Mouse (Mus musculus): Measurements from ENCODE around the gene 1700029I15Rik. TPM values are rescaled to one million over a fixed set of nuclear protein-coding genes. Genes with fewer than 3 reads are reported as not detected.

The 1700029I15Rik gene
- polyA plus RNA-seq, 1 experiment from 2014 or later: 6.9 TPM

DNA sequence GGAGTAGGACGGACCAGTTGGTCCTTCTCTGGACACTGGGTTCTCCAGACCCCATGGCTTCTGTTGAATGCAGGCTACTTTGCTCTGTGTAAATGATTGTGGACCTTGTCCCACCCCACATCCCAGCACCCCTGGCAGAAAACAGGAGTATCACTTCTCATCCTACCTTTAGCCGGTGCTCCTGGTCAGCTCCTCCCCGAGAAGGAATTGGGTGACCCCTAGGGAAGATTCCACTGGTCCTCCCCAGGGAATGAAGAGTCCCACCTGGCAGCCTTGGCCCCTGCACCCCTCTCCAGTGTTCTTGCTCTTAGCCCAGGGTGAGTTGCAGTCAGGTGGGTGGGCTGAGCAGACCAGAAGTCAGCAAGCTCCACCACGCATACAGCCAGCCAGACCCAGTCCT lies 18.3 kb upstream of the 1700029I15Rik start:
- WGBS: 94% methylated on average over 4 of the region's 4 CpGs
- Histone ChIP-seq H3K27me3 (peaks cover 8% of the 10 kb centered on the region), H3K9me3 (no peaks in the 10 kb centered on the region), H3K27ac (no peak overlapping the region), H3K9ac (no peak overlapping the region), H3K4me1 (replicated peaks) (peaks cover 8% of the 10 kb centered on the region; the same call in 1 of the 2 replicates), H3K36me3 (peaks cover 53% of the 10 kb centered on the region), H3K4me2 (no peak overlapping the region), H3K4me3 (no peak overlapping the region)
- no peak for ATAC-seq (ENCODE audit: low FRiP score)

DNA sequence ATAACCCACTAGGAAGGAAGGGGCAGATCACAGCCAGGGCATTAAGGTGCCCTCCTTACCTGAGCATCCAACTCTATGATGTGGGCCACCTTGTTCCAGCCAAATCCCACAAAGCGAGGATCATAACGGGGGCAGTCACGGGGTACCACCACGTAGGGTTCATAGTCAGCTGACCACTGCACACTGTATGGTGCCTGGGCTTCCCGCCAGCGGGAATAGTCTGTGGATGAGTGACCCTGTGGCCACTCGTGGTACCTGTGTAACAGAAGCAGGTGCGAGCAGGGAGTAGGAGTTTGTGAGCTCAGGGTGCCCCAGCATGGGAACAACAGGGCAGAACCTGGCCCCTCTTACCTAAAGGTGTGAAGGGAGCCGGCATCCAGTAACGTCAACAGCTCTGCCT lies 16.8 kb upstream of the 1700029I15Rik start:
- Histone ChIP-seq H3K27me3 (peaks cover 23% of the 10 kb centered on the region), H3K4me2 (no peak overlapping the region), H3K9me3 (no peaks in the 10 kb centered on the region), H3K4me1 (replicated peaks) (peaks cover 8% of the 10 kb centered on the region), H3K36me3 (peaks cover 38% of the 10 kb centered on the region), H3K4me3 (no peak overlapping the region), H3K27ac (no peak overlapping the region), H3K9ac (no peak overlapping the region)
- 94% methylated on average over 10 of the region's 10 CpGs for WGBS
- no peak for ATAC-seq (ENCODE audit: low FRiP score)

DNA sequence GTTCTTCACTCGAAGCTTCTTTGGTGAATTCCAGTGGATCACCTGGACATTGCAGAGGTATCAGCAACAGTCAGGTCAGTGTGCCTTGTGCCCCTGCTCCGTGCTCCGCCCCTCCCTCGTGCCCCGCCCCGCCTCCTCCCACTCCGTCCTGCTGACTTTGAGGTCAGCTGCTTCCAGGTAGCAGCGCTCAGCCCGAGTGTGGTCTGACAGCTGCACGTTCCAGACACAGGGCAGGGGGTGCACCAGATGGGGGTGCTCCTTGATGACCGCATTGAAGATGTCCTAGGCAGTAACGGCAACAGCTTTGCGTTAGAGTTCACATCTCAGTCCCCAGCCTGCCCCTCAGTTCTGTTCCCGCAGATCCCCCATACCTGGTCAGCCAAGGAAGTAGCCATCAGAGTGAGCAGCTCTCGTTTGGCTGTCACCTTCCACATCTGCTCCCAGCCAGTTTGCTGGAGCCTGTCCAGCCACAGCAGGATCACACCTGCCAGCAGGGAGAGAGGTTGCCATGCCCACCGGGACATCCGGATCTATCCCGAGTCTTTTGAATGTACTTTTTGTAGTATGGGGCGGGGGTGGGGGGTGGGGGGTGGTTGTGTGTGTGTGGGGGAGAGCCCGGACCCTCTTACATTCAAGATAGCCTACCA lies 14.8 kb upstream of the 1700029I15Rik start:
- H3K9me3 ChIP-seq: no peaks in the 10 kb centered on the region
- H3K4me2 ChIP-seq: no peak overlapping the region
- 46% methylated on average over 20 of the region's 20 CpGs for WGBS
- no peak for ATAC-seq (ENCODE audit: low FRiP score)
- H3K9ac ChIP-seq: no peak overlapping the region
- H3K4me1 ChIP-seq (replicated peaks): peaks cover 27% of the 10 kb centered on the region
- H3K27me3 ChIP-seq: peaks cover 41% of the 10 kb centered on the region
- H3K4me3 ChIP-seq: no peak overlapping the region
- no peak overlapping the region for H3K27ac ChIP-seq
- H3K36me3 ChIP-seq: peaks cover 30% of the 10 kb centered on the region

DNA sequence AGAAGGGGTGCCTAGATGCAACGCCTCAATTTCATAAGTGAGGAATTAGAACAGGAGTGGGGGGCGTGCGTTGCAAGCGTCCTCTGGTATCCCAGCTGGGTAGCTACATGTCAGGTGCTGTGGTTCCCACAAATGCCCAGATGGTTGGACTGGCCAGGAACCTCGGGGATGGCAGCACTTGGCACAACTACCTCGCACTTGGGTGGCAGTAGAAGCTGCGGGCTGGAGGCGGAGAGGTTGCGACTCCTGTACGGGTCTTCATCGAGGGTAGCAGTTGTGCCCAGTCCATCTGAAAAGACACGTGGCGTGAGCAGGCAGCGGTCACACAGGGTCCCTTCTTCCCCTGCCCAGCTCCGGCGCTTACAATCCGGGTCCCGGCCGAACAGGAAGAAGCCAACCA lies 12.0 kb upstream of the 1700029I15Rik start:
- ATAC-seq (ENCODE audit: low FRiP score): no peak
- peaks cover 12% of the 10 kb centered on the region; the same call in 1 of the 2 replicates for H3K36me3 ChIP-seq
- H3K27ac ChIP-seq: no peak overlapping the region
- H3K27me3 ChIP-seq: peaks cover 41% of the 10 kb centered on the region
- no peaks in the 10 kb centered on the region for H3K9me3 ChIP-seq
- H3K4me1 ChIP-seq (replicated peaks): peaks cover 45% of the 10 kb centered on the region
- 12% methylated on average over 17 of the region's 19 CpGs for WGBS
- peak overlapping the region; percentile 38 for H3K4me3 ChIP-seq
- H3K9ac ChIP-seq: peak overlapping the region; percentile 66
- peak overlapping the region; percentile 59 for H3K4me2 ChIP-seq

DNA sequence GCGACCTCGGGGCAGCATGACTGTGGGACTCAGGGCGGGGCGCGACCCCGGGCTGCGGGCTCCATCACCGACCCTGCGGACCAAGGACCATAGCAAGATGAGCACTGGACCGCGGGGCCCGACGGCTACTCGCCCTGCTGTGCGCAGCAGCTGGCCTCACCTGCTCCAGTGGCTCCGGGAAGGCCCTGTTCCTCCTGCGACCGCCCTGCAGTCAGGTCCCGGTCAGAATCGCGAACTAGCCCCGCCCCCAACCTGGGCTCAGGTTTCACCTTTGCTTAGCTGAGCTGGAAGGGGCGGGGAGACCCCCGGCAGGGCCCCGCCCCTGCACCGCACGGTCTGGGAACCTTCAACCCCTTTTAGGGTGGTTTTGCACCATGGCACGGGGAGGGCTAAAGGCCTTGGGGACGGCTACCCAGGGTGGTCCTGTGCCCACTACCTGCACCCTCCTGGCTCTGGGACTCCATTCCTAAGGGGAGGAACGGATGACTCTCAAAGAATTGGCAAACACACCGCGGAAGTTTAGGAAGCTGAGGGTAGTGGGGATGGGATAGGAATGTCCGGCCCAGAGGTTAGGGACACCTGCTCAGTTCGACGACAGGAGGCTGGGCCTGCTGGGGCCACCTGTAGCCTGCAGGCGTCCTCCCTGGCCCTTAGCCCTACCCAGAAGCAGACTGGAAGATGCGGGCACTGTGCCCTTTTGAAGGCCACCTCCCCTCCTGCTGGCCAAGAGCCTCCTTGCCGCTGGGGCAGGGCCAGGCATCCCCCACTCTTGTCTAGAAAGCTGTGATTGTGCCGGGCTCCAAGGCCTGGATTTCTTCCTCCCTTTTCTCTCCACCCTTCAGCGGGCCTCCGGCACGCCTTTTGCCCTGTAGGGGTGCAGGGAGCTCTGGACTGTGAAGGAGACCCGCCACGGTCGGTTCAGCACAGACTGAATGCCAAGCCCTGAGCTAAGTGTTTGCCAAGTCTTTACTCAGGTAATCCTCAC lies 11.2 kb upstream of the 1700029I15Rik start:
- Histone ChIP-seq H3K9ac (peak overlapping the region; percentile 66), H3K4me1 (replicated peaks) (peaks cover 51% of the 10 kb centered on the region), H3K4me3 (peak overlapping the region; percentile 38), H3K27me3 (peaks cover 41% of the 10 kb centered on the region), H3K27ac (peak overlapping the region; percentile 3; the same call in 1 of the 2 replicates), H3K4me2 (peak overlapping the region; percentile 59), H3K9me3 (no peaks in the 10 kb centered on the region), H3K36me3 (peaks cover 9% of the 10 kb centered on the region; the same call in 1 of the 2 replicates)
- 2% methylated on average over 43 of the region's 45 CpGs for WGBS
- no peak for ATAC-seq (ENCODE audit: low FRiP score)

DNA sequence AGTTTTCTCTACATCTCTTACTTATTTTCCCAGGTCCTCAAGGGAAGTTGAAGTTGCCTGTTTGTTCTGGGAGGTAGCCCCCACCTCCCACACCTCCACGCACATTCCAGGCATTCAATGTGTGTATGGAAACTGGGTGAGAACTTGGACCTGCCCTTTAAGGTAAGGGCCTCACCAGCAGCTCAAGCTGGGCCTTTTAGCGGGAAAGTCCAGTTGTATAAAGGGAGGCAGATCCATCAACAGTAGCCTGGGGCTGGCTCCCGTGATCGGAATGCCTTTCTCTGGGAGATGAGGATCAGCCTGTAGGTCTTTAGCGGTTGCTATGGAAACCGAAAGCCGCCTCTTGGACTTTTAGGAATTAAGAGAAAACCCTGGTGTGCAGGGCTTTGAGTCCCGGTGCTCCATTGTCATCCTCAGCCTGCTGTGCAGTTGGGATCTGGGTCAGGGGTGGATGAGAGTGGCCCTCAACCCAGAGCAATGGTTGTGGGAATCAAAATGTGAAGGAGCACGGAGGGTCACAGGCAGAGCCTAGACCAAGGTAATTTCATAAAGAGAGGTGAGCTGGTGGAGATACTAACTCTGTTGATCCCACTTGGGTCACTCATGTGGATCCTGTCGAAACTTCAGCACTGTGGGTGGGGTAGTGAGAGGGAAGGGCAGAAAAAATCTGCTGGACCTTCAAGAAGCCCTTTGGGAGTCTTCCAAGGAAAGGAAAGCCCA lies 10.2 kb upstream of the 1700029I15Rik start:
- no peak overlapping the region for H3K4me3 ChIP-seq
- H3K4me1 ChIP-seq (replicated peaks): peaks cover 57% of the 10 kb centered on the region
- no peak for ATAC-seq (ENCODE audit: low FRiP score)
- 0 out of 2 replicates have a peak overlapping the region, but pooled peaks have one; percentile 3 for H3K27ac ChIP-seq
- H3K9me3 ChIP-seq: no peaks in the 10 kb centered on the region
- peaks cover 41% of the 10 kb centered on the region for H3K27me3 ChIP-seq
- H3K36me3 ChIP-seq: peaks cover 1% of the 10 kb centered on the region; the same call in 1 of the 2 replicates
- H3K9ac ChIP-seq: no peak overlapping the region
- no peak overlapping the region for H3K4me2 ChIP-seq
- WGBS: 6% methylated on average over 10 of the region's 10 CpGs

DNA sequence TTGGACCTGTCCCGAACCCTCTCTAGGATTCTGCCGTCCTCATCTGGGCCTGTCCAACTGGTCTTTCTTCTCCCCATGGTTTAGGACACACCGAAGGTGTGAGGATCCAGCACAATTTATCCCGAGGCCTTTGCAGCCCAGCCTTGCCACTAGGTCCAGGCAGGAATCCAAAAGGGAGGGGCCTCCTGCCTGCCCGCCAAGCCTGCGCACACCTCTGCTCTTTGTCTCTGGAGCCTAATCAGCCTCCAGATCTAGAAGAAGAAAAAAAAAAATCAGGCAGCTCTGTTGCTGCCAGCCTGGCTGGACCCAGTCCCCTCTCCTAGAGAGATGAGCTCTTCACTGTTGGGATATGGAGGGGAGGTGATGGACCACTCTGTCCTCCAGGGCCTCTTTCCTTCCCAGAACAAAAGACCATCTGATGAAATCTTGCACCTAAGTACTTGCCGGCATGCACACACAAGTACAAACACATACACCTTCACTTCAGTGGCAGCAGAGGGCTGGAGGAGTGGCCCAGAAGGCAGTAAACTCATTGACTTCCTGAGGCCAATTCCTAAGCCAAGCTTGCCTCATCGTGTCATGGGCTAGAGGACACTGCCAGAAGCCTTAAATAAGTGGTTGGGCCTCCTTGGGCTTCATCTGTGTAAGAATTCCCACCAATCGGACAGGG lies 9.4 kb upstream of the 1700029I15Rik start:
- Histone ChIP-seq H3K4me2 (no peak overlapping the region), H3K9ac (no peak overlapping the region), H3K36me3 (peaks cover 8% of the 10 kb centered on the region), H3K27me3 (peaks cover 41% of the 10 kb centered on the region), H3K4me3 (no peak overlapping the region), H3K9me3 (no peaks in the 10 kb centered on the region), H3K27ac (no peak overlapping the region), H3K4me1 (replicated peaks) (peaks cover 57% of the 10 kb centered on the region)
- 45% methylated on average over 9 of the region's 9 CpGs for WGBS
- ATAC-seq (ENCODE audit: low FRiP score): no peak

DNA sequence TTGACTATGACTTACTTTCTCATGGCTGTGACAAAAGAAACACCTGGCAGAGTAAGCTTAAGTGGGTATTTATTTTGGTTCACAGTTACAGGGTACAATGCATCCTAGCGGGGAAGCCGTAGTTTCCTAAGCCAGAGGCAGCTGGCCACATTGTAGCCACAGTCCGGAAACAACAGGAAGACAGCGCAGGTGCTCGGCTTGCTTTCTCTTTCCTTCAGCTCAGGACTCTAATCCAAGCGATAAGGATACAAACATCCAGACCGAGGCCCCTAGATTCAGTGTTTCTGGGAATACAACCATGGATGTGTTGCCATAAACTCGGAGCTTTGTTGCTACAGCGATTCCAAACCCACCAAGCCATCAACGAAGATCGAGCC lies 8.9 kb upstream of the 1700029I15Rik start:
- peaks cover 13% of the 10 kb centered on the region for H3K36me3 ChIP-seq
- H3K27ac ChIP-seq: no peak overlapping the region
- 85% methylated on average over 11 of the region's 11 CpGs for WGBS
- H3K4me1 ChIP-seq (replicated peaks): peaks cover 57% of the 10 kb centered on the region
- no peak overlapping the region for H3K4me3 ChIP-seq
- peaks cover 40% of the 10 kb centered on the region for H3K27me3 ChIP-seq
- ATAC-seq (ENCODE audit: low FRiP score): no peak
- no peaks in the 10 kb centered on the region for H3K9me3 ChIP-seq
- no peak overlapping the region for H3K9ac ChIP-seq
- H3K4me2 ChIP-seq: no peak overlapping the region

DNA sequence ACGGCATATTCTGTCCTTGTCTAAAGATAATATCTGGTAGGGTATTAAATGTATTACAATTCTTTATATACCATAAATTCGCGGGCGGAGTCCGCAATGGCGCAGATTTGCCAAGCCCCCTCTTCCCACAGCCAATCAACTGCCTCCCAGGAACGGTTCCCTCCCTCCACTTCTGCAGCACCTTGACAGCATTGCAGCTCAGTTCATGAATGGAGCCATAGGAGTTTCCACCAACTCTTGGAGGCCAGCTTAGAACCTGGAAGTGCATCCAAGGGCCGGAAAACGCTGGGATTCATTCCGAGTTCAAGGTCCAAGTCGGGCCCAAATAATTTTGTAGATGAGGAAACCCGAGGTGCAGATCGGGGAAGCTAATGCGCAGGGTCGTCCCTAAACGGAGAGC lies 7.8 kb upstream of the 1700029I15Rik start, which contains the start of the genes Pex16 and Large2:
Gene Pex16 (plus strand): TSS at position 163 of the 400 bp plus-strand sequence.
Gene Large2 (minus strand): TSS at position 356 of the 400 bp plus-strand sequence.
- Histone ChIP-seq H3K9ac (peak within 1 kb of the TSS; percentile 84), H3K4me3 (peak within 1 kb of the TSS; percentile 73), H3K27me3 (peaks cover 29% of the 10 kb centered on the region), H3K27ac (peak within 1 kb of the TSS; percentile 87), H3K4me1 (replicated peaks) (peaks cover 57% of the 10 kb centered on the region), H3K36me3 (peaks cover 24% of the 10 kb centered on the region), H3K9me3 (no peaks in the 10 kb centered on the region), H3K4me2 (peak within 1 kb of the TSS; percentile 91)
- 6% methylated on average over 16 of the region's 16 CpGs for WGBS
- ATAC-seq (ENCODE audit: low FRiP score): peak; percentile 22; the same call in 1 of the 2 replicates

GRCm38 (mm10) chr2:92375099-92375623 lies 7.2 kb upstream of the 1700029I15Rik start:
- Histone ChIP-seq H3K4me3 (peak overlapping the region; percentile 73), H3K36me3 (peaks cover 31% of the 10 kb centered on the region), H3K9ac (peak overlapping the region; percentile 84), H3K4me2 (peak overlapping the region; percentile 91), H3K4me1 (replicated peaks) (peaks cover 54% of the 10 kb centered on the region), H3K27me3 (peaks cover 23% of the 10 kb centered on the region), H3K9me3 (no peaks in the 10 kb centered on the region), H3K27ac (peak overlapping the region; percentile 87)
- WGBS: under 1% methylated on average over 29 of the region's 29 CpGs
- ATAC-seq (ENCODE audit: low FRiP score): peak; percentile 96

- Histone ChIP-seq H3K9me3 (no peaks in the 10 kb centered on the region), H3K4me3 (peak overlapping the region; percentile 73), H3K4me1 (replicated peaks) (peaks cover 51% of the 10 kb centered on the region), H3K27ac (peak overlapping the region; percentile 87), H3K27me3 (peaks cover 16% of the 10 kb centered on the region), H3K9ac (peak overlapping the region; percentile 84), H3K36me3 (peaks cover 37% of the 10 kb centered on the region), H3K4me2 (peak overlapping the region; percentile 91)
- 0 out of 2 replicates have a peak, but pooled peaks have one; percentile 1 for ATAC-seq (ENCODE audit: low FRiP score)
- WGBS: 10% methylated on average over 10 of the region's 10 CpGs
Observed at GRCm38 (mm10) chr2:92375788-92376187, 6.5 kb upstream of the 1700029I15Rik start.

All from hindbrain, embryonic 13.5 days (tissue).